ENCODE assay signal across 21 mouse cellular contexts in genomic region chr11:90292766-90293165, GRCm38 (mm10). TPM values are rescaled to one million over a fixed set of nuclear protein-coding genes. Genes with fewer than 3 reads are reported as not detected.
DNase-seq lines count a peak whose midpoint lies in the region; ATAC-seq and TF ChIP-seq lines count a peak whose summit lies in the region.
"Had no signal": no experiment of that assay in that cellular context is flagged by ENCODE, and none has a peak within 500 bp of the region (broad histone marks: within the 10 kb centered on the region; RNA-seq: fewer than 3 reads in every experiment).

No protein-coding gene starts in this region.

- H3K4me2 ChIP-seq in lung, embryonic 14.5 days, result no peak overlapping the region
- H3K4me2 ChIP-seq: forebrain, embryonic 13.5 days; heart, embryonic 11.5 days; hindbrain, embryonic 13.5 days had no signal

- TF ChIP-seq CTCF in lung, embryonic 14.5 days (IDR thresholded peaks at IDR 0.05; ENCODE audit: low read depth), result no peak

- no peaks in the 10 kb centered on the region for H3K9me3 ChIP-seq in lung, embryonic 14.5 days (ENCODE audit: low read depth, low read length)
- H3K9me3 ChIP-seq: forebrain, embryonic 10.5 days; forebrain, embryonic 13.5 days; hindbrain, embryonic 10.5 days; hindbrain, embryonic 13.5 days had no signal

- no peaks in the 10 kb centered on the region for H3K4me1 ChIP-seq in lung, embryonic 14.5 days (ENCODE audit: insufficient read depth)
- H3K4me1 ChIP-seq: forebrain, embryonic 10.5 days; forebrain, embryonic 13.5 days; hindbrain, embryonic 10.5 days; hindbrain, embryonic 13.5 days had no signal

- intact Hi-C loops in heart, postnatal 36 days (cut with DNase I), result loop anchor here (5.0 kb wide), 1 partner anchor 285 kb away; no protein-coding TSS in a partner anchor

- no peak overlapping the region for H3K27ac ChIP-seq in lung, embryonic 14.5 days (ENCODE audit: low read depth)
- H3K27ac ChIP-seq: forebrain, embryonic 10.5 days; forebrain, embryonic 13.5 days; hindbrain, embryonic 10.5 days; hindbrain, embryonic 13.5 days had no signal

- peak; percentile 43 for DNase-seq in adrenal gland, postnatal 10 days
- DNase-seq in adrenal gland, postnatal 4 days (ENCODE audit: low spot score in 2 of 2), result no peak
- DNase-seq in heart, adult 11 months, result peak; percentile 79
- no peak for DNase-seq in heart, postnatal 36 days
- DNase-seq in kidney, postnatal 14 days, result peak; percentile 19
- DNase-seq in kidney, adult 9 months, result no peak
- peak; percentile 54 for DNase-seq in lung, embryonic 14.5 days
- DNase-seq in lung, postnatal 4 days, result no peak
- DNase-seq: adrenal gland, adult 8-10 months; cerebellum, adult 18-20 months; cerebellum, adult 9-10 months; gastrocnemius, postnatal 10 days; gastrocnemius, postnatal 36 days had no signal

- no peak overlapping the region for H3K4me3 ChIP-seq in lung, embryonic 14.5 days (ENCODE audit: low read depth, low read length)
- H3K4me3 ChIP-seq: forebrain, embryonic 10.5 days; forebrain, embryonic 13.5 days; hindbrain, embryonic 10.5 days; hindbrain, embryonic 13.5 days had no signal

- H3K36me3 ChIP-seq in lung, embryonic 14.5 days (ENCODE audit: insufficient read depth), result no peaks in the 10 kb centered on the region
- H3K36me3 ChIP-seq: forebrain, embryonic 10.5 days; hindbrain, embryonic 10.5 days; hindbrain, embryonic 13.5 days had no signal

- no peak overlapping the region for H3K9ac ChIP-seq in lung, embryonic 14.5 days
- H3K9ac ChIP-seq: forebrain, embryonic 13.5 days; hindbrain, embryonic 13.5 days had no signal

- no peak for ATAC-seq in lung, embryonic 14.5 days (ENCODE audit: insufficient read depth)
- ATAC-seq: forebrain, embryonic 13.5 days; forebrain, embryonic 16.5 days; hindbrain, embryonic 16.5 days; Patski had no signal

- no peaks in the 10 kb centered on the region for H3K27me3 ChIP-seq in lung, embryonic 14.5 days (ENCODE audit: insufficient read depth, low read length)
- H3K27me3 ChIP-seq: forebrain, embryonic 13.5 days; hindbrain, embryonic 13.5 days; Patski had no signal

RNA-seq across cellular contexts. Expression of gene Mmd, which starts 43.5 kb away (rescaled TPM):
- 10 to 100 TPM; 69.2 to 89.2 TPM for total RNA-seq in adrenal gland, postnatal 10 days (2021)
- 10 to 100 TPM; 40.5 to 44.0 TPM for total RNA-seq in adrenal gland, postnatal 4 days (2021)
- total RNA-seq in heart, postnatal 36 days (2021), result 10 to 100 TPM; 21.8 to 38.8 TPM
- 31.5 and 33.9 TPM in 2 replicates for polyA plus RNA-seq in lung, embryonic 14.5 days (2014; fragmentation: Nextera tagmentation; extraction: Ambion mirVana)

Comparison
In these comparisons a context has a peak if more than half of its experiments do, and no peak if none do; other contexts are left out.
1. DNase-seq: peak in adrenal gland, postnatal 10 days (single experiment), heart, adult 11 months (single experiment), kidney, postnatal 14 days (single experiment) and lung, embryonic 14.5 days (single experiment); none in adrenal gland, postnatal 4 days (0 of 2), heart, postnatal 36 days (0 of 2), kidney, adult 9 months (single experiment) and lung, postnatal 4 days (0 of 2).